8 mouse cellular contexts compared by ENCODE assay signal in the genomic region with DNA sequence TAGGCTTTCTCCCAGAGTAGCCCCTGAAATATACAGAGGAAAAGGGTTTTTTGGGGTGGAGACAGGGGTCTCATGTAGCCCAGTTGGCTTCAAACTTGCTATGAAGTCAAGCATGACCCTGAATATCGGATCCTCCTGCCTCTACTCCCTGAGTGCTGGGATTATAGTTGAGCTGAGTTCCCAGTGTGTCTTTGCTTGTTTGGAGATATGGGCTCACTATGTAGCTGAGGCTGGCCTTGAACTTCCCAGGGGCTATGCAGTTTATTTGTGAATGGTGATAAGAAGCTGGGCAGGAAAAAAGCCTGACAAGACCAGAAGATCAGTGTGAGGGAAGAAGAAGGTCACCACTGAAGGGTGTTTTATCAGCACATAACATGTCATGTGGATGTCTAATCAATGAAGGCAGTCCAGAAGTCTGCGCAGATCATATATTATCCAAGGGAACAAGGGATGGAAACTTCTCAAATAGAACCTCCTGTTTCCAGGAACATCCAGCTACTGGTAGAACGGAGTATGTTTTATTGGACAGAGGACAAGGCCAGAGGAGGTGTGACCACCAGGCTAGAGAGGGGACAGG. TPM values are rescaled to one million over a fixed set of nuclear protein-coding genes. Genes with fewer than 3 reads are reported as not detected.
DNase-seq lines count a peak whose midpoint lies in the region; ATAC-seq and TF ChIP-seq lines count a peak whose summit lies in the region.

No protein-coding gene starts in this region.

- H3K79me2 ChIP-seq in myocyte (ENCODE audit: control insufficient read depth, insufficient read depth): peaks cover 10% of the 10 kb centered on the region

- TF ChIP-seq POLR2A in myocyte (IDR thresholded peaks at IDR 0.05; ENCODE audit: insufficient read length, low read depth): no peak

- peak overlapping the region; percentile 32 for H3K4me3 ChIP-seq in kidney, postnatal 0 days (replicated peaks; ENCODE audit: low read depth, low read length)
- H3K4me3 ChIP-seq in embryonic facial prominence, embryonic 14.5 days (ENCODE audit: low read depth, low read length): peak overlapping the region; percentile 50
- peak overlapping the region; percentile 52 for H3K4me3 ChIP-seq in limb, embryonic 10.5 days
- peak overlapping the region; percentile 58 for H3K4me3 ChIP-seq in myocyte

- WGBS in kidney, postnatal 0 days: 69% methylated on average over 3 of the region's 3 CpGs
- 77% methylated on average over 3 of the region's 3 CpGs for WGBS in embryonic facial prominence, embryonic 14.5 days
- 83% methylated on average over 3 of the region's 3 CpGs for WGBS in limb, embryonic 10.5 days

- no peak for TF ChIP-seq CTCF in kidney, postnatal 0 days (IDR thresholded peaks at IDR 0.05; ENCODE audit: low read depth)

- no peak overlapping the region for H3ac ChIP-seq in myocyte (ENCODE audit: control insufficient read depth, insufficient read length)

- no peak for DNase-seq in kidney, postnatal 0 days (ENCODE audit: low spot score)
- DNase-seq in kidney, postnatal 36 days: no peak
- DNase-seq in embryonic facial prominence, embryonic 14.5 days (ENCODE audit: low spot score): no peak
- DNase-seq in limb, embryonic 10.5 days (ENCODE audit: low spot score): no peak
- DNase-seq in left cerebral cortex, postnatal 14 days (ENCODE audit: low spot score in 2 of 2): no peak
- no peak for DNase-seq in lung, adult 18-20 months
- no peak for DNase-seq in retina, postnatal 1 day

- no peak for ATAC-seq in kidney, postnatal 0 days (replicated peaks; ENCODE audit: low FRiP score, low read depth)
- ATAC-seq in embryonic facial prominence, embryonic 14.5 days (ENCODE audit: low read depth): 0 out of 2 replicates have a peak, but pooled peaks have one; percentile 15

- H3K36me3 ChIP-seq in kidney, postnatal 0 days (ENCODE audit: insufficient read depth, low read length): no peaks in the 10 kb centered on the region
- H3K36me3 ChIP-seq in embryonic facial prominence, embryonic 14.5 days (ENCODE audit: control insufficient read depth, insufficient read depth, low read length): no peaks in the 10 kb centered on the region
- H3K36me3 ChIP-seq in limb, embryonic 10.5 days: peaks cover 5% of the 10 kb centered on the region
- H3K36me3 ChIP-seq in myocyte (ENCODE audit: control insufficient read depth, insufficient read depth): no peaks in the 10 kb centered on the region

- H3K4me2 ChIP-seq in kidney, postnatal 0 days (ENCODE audit: low read length): peak overlapping the region; percentile 54
- peak overlapping the region; percentile 49 for H3K4me2 ChIP-seq in embryonic facial prominence, embryonic 14.5 days (ENCODE audit: low read depth, low read length)
- peak overlapping the region; percentile 94 for H3K4me2 ChIP-seq in myocyte (ENCODE audit: low read depth)

- H3K4me1 ChIP-seq in kidney, postnatal 0 days (replicated peaks; ENCODE audit: insufficient read depth, low read length): no peaks in the 10 kb centered on the region
- peaks cover 3% of the 10 kb centered on the region; the same call in 1 of the 2 replicates for H3K4me1 ChIP-seq in embryonic facial prominence, embryonic 14.5 days (ENCODE audit: control insufficient read depth, insufficient read depth, low read length)
- peaks cover 6% of the 10 kb centered on the region for H3K4me1 ChIP-seq in limb, embryonic 10.5 days

- H3K27ac ChIP-seq in kidney, postnatal 0 days: no peak overlapping the region
- H3K27ac ChIP-seq in embryonic facial prominence, embryonic 14.5 days (replicated peaks; ENCODE audit: low read depth, low read length): no peak overlapping the region; the same call in 1 of the 2 replicates
- peak overlapping the region; percentile 82 for H3K27ac ChIP-seq in limb, embryonic 10.5 days

- intact Hi-C loops in left cerebral cortex, postnatal 14 days (cut with DNase I): no loop called here

- H3K27me3 ChIP-seq in kidney, postnatal 0 days (ENCODE audit: insufficient read depth, low read length): no peaks in the 10 kb centered on the region
- no peaks in the 10 kb centered on the region for H3K27me3 ChIP-seq in embryonic facial prominence, embryonic 14.5 days (replicated peaks; ENCODE audit: control insufficient read depth, insufficient read depth, low read length)
- H3K27me3 ChIP-seq in limb, embryonic 10.5 days (ENCODE audit: low read depth, poor library complexity, severe bottlenecking): no peaks in the 10 kb centered on the region
- H3K27me3 ChIP-seq in myocyte (ENCODE audit: control insufficient read depth, insufficient read depth, insufficient read length): no peaks in the 10 kb centered on the region

- H3K9me3 ChIP-seq in kidney, postnatal 0 days (replicated peaks; ENCODE audit: low read length): no peaks in the 10 kb centered on the region
- H3K9me3 ChIP-seq in embryonic facial prominence, embryonic 14.5 days (ENCODE audit: control insufficient read depth, low read length): peaks cover 12% of the 10 kb centered on the region
- no peaks in the 10 kb centered on the region for H3K9me3 ChIP-seq in limb, embryonic 10.5 days (replicated peaks)

- peak overlapping the region; percentile 43; the same call in 1 of the 2 replicates for H3K9ac ChIP-seq in kidney, postnatal 0 days (ENCODE audit: low read depth, low read length)
- H3K9ac ChIP-seq in embryonic facial prominence, embryonic 14.5 days (ENCODE audit: low read depth, low read length): peak overlapping the region; percentile 66; the same call in 1 of the 2 replicates

TF ChIP-seq in myocyte, 11 proteins besides CTCF, POLR2A, EP300 and RAD21:
- no peak for TF ChIP-seq SRF (IDR thresholded peaks at IDR 0.05; ENCODE audit: control insufficient read depth, insufficient read length, low read depth)
- TF ChIP-seq CEBPB (IDR thresholded peaks at IDR 0.05; ENCODE audit: insufficient read depth, poor library complexity, severe bottlenecking): no peak
- no peak for TF ChIP-seq POLR2AphosphoS2 (IDR thresholded peaks at IDR 0.05; ENCODE audit: insufficient read length, low read depth)
- TF ChIP-seq REST (IDR thresholded peaks at IDR 0.05; ENCODE audit: insufficient read depth, insufficient read length): no peak
- no peak for TF ChIP-seq MYOG (IDR thresholded peaks at IDR 0.05; ENCODE audit: control insufficient read depth in 1 of 3, insufficient read depth in 1 of 3, insufficient read length in 2 of 3, low read depth in 2 of 3)
- TF ChIP-seq MAX (IDR thresholded peaks at IDR 0.05; ENCODE audit: low read depth): no peak
- TF ChIP-seq TCF12 (IDR thresholded peaks at IDR 0.05; ENCODE audit: insufficient read depth, poor library complexity, severe bottlenecking): no peak
- TF ChIP-seq USF1 (IDR thresholded peaks at IDR 0.05; ENCODE audit: low read depth): no peak
- no peak for TF ChIP-seq E2F4 (IDR thresholded peaks at IDR 0.05; ENCODE audit: insufficient read depth)

RNA-seq across cellular contexts. Expression of a gene that starts 9.4 kb away (rescaled TPM):
- 135 and 136 TPM in 2 replicates for polyA plus RNA-seq in kidney, postnatal 0 days (2015; fragmentation: Nextera tagmentation; extraction: Ambion mirVana)
- 125 and 136 TPM in 2 replicates for polyA plus RNA-seq in embryonic facial prominence, embryonic 14.5 days (2014; fragmentation: Nextera tagmentation; extraction: Ambion mirVana)
- 119 and 140 TPM in 2 replicates for polyA plus RNA-seq in limb, embryonic 10.5 days (2016; fragmentation: Nextera tagmentation; extraction: Ambion mirVana)
- 0.85 TPM for polyA plus RNA-seq in myocyte (2012; fragmentation: generic; extraction: Trizol)
- 1 to 10 TPM; 8.8 to 8.9 TPM for total RNA-seq in left cerebral cortex, postnatal 14 days (2021)

RNA-seq across cellular contexts. Expression of a gene that starts 10.9 kb away (rescaled TPM):
- 11.6 and 13.0 TPM in 2 replicates for polyA plus RNA-seq in kidney, postnatal 0 days (2015; fragmentation: Nextera tagmentation; extraction: Ambion mirVana)
- 20.4 and 28.3 TPM in 2 replicates for polyA plus RNA-seq in embryonic facial prominence, embryonic 14.5 days (2014; fragmentation: Nextera tagmentation; extraction: Ambion mirVana)
- polyA plus RNA-seq in limb, embryonic 10.5 days (2016; fragmentation: Nextera tagmentation; extraction: Ambion mirVana): 9.6 and 12.2 TPM in 2 replicates
- polyA plus RNA-seq in myocyte (2012; fragmentation: generic; extraction: Trizol): 60.8 TPM
- 100 to 1,000 TPM; 217 to 226 TPM for total RNA-seq in left cerebral cortex, postnatal 14 days (2021)

Comparison
In these comparisons a context has a peak if more than half of its experiments do, and no peak if none do; other contexts are left out.
1. RNA of a gene that starts 9.4 kb away (polyA plus RNA-seq): 119 to 140 TPM in limb, embryonic 10.5 days, 125 to 136 TPM in embryonic facial prominence, embryonic 14.5 days and 135 to 136 TPM in kidney, postnatal 0 days; 0.85 TPM in myocyte (single experiment); every median in the first group is over 10 times any median in the second.
2. Peak in every context shown above with its lines, with median percentiles within 50 percentile points of each other: H3K4me2 ChIP-seq and H3K4me3 ChIP-seq.